Mouse (Mus musculus): ENCODE measurements around the gene Phyhd1.

Gene Phyhd1

DNA sequence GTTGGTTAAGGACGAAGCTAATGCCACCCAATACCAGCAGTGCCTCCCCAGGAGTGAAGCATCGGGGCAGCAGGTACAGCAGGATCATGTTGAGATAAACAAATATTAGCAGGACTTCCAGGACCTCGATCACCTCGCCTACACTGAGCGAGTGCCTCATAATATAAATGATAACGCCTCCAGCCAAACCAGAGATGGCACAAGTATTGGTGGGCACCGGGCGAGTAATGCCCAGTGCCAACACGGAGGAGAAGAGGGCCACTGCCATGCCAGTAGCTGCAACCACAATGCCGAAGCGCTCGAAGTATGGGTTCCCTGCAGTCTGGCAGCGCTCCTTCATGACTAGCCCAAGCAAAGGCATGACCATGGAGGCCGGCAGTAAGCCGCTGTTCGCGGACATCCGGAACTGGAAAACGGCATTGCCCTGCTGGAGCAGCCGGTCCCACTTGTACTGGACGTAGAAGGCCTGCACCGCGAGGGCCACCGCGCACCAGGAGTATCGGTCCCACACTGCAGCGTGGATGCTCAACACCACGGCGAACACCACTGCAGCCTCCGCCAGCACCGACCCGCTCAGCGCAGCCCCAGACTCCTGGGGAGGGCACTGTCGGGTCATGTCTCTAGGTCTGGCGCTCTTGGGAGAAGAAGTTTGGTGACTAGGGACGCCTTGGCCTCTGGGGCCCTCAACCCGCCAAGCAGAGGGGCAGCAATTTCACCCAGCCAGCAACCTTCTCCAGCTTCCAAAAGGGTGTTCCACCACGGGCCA lies 19.6 kb downstream of the Phyhd1 start:
- no peak for DNase-seq

DNA sequence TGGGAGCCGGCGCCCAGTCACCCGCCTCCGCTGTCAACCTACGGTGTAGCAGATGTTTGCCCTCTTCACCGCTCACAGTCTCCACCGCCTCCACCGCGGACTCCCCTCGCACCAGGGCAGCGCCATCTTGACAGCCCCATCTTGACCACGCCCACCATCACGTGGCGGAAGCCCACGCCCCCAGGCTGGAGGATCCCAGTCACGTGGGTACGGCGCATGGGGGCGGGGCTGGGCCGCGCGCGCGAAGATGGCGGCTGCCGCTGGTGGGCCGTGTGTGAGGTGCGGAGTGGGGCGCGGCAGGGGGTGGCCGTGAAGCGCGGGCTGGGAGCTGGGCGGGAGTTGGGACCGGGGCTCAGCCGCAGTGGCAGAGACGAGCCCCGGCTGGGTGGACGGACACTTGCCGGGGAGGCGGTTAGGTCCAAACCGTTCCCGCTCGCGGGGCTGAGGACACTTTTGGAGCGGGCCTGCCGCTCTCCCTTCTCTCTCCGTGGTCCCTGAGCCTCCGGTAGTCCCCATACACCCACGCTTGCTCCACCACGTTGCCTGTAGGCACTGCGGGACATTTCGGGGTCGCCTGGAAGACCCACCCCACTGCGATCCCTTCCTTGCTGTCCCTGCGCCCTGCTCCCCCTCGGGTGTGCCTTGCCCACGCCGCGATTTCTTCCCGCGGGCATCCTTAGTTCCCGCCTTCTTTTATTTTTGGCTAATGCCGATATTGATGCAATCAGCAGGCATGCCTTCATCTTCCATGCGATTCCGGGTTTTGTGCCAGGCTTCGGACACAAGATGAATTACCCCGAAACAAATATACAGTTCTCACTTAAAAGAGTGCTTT lies 20.4 kb downstream of the Phyhd1 start, which contains the start of the genes Dolk and Nup188:
Dolk (minus strand) TSS at position 143 of the 835 bp plus-strand sequence.
Nup188 (plus strand) TSS at position 206 of the 835 bp plus-strand sequence.
- DNase-seq, result peak; percentile 95 to 98

DNA sequence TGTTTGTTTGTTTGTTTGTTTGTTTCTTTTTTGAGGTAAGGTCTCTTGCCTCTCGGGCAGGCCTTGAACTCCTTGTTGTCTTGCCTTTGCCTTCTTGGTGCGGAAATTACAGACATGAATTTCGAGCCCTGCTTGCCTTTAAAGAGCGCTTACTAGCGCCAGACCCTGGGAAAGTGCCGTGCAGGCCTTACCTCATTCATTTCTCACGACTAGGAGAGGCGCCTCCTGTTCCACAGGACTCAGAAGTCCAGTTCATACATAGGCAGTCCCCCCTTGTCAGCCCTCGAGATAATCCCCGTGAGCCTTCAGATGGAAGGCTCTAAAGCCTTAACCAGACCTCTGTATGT lies 21.0 kb downstream of the Phyhd1 start:
- peak in 1 of 2 experiments; percentile 21 for DNase-seq

DNA sequence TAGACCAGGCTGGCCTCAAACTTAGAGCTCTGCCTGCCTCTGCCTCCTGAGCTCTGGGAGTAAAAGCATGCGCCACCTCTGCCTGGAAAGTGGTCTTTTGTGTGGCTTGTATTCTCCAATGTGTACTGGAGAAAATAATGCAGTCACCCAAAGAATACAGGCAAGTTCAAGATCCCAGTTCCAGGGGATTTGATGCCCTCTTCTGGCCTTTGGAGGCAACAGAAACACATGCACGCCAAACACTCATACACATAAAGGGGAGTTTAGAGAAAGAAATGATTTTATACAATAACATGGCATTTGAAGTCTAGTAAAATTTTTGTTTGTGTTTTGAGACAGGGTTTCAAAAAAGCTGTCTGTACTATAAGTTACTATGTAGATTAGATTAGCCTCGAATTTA lies 33.5 kb downstream of the Phyhd1 start:
- no peak for DNase-seq

DNA sequence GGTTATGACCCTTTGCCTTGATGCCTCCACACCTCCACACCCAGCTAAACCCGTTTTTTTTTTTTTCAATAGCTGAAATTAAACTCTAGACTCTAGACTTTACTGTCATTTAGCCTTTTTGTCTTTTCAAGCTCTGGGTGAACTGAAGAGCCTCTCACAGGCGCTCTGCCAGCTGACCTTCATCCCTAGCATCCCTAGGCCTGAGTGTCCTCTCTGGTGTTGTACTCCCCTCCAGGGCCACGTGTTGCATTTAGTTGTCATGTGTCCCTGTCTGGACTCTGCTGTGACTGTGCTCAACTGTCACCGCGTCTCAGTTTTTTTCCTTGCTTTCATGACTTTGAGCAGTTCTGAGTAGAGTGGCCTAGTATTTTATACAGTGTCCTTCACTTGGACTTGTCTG lies 34.0 kb downstream of the Phyhd1 start:
- DNase-seq, result no peak

DNA sequence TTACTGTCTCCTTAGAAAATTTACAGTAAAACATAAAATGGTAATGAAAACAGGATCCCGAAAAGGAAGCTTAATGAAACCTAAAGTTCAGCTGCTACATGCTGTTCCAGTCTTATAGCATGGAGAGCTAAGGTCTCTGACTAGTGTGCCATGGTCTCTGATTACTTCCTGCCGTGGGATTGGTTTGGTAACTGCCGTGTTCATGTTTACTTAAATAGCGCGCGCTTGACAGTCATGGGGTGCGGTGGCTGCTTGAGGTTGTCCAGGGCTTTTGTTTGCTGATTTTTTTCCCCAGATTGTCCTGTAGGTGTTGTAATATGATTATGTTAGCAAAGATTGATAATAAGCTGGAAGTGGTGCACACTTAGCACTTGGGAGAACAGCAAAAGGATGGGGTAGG lies 40.1 kb downstream of the Phyhd1 start:
- no peak for DNase-seq

DNA sequence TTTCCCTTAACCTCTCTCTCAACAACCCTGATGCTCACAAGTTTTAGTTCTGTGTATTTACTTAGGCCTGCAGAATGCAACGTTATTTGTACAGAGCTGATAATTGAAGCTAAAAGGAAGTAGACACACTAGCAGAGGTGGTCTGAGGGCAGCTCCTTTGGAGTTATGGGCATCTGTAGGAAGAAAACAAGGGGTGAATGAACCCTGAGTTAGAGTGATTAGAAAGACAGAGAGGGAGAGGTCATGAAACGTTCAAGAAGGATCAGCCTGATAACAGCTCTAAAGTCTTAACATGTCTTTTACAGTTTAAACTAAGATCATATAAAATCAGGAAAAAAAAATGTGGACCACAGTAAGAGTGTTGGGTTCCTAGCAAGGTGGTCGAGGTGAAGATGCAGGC lies 43.3 kb downstream of the Phyhd1 start:
- DNase-seq, result no peak

DNA sequence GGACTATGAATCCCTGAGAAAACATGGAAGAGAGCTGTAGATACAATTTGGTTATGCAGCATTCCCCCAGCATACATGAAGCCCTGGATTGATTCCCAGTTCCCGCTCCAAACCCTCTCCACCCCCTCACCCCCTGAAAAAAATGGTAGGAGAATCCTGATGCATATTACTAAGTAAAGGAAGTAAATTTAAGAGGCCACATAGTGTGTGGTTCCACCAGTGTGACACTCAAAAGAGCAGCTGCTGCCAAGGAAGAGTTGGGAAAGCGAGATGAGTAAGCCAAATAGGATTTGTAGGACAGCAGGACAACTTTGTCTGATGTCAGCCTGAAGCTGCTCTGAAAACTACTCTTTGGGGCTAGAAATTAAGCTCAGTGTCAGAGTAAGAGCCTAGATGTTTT lies 45.5 kb downstream of the Phyhd1 start:
- no peak for DNase-seq

DNA sequence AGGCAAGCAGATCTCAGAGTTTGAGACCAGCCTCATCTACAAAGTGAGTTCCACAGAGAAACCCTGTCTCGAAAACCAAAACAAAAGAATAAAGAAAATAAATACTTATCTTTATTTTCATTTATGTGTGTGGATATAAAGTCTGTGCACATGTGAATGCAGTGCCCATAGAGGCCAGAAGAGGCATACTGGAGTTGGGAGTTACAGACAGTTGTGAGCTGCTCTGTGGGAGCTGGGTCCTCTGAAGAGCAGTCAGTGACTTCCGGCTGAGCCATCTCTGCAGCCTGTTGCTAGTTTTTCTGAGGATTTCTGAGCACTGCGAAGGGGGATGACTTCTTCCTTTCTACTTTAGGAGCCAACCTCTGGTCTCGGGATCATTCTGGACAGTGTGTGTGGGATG lies 50.1 kb downstream of the Phyhd1 start:
- no peak for DNase-seq

DNA sequence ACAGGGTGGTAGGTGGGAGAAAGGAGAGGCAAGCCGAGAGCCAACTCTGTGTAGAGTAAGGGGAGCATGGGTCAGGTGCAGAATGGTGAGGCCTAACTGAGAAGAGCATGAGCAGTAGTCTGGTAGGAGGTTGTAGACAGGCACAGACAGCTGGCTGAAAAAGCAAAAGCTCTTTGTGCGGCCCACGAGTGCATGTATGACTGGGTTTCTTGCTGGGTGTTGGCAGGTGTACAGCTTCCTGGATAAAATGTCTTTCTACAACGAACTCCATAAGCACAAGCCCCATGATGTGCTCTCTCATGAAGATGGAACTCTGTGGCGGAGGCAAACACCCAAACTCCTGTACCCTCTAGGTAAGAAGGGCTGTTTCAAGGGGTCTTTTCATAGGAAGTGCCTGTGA lies 51.0 kb downstream of the Phyhd1 start:
- DNase-seq, result no peak

DNA sequence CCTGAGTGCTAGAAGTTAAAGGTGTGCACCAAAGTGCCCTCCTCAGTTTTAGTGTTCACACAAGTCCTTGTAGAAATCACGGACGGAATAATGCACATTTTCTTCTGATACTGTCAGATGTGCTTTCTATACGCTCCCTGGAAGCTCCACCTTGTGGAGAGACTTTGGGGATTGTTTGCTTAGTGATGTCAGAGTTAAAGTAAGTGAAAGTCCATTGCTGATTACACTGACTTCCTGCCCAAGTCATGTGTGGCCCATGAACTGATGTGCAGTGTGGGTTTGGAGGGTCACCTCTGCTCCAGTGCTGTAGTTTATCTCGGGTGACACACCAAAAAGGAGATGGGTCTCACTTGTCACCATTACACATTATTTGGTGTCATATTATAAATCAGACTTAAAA lies 53.3 kb downstream of the Phyhd1 start:
- DNase-seq, result no peak

DNA sequence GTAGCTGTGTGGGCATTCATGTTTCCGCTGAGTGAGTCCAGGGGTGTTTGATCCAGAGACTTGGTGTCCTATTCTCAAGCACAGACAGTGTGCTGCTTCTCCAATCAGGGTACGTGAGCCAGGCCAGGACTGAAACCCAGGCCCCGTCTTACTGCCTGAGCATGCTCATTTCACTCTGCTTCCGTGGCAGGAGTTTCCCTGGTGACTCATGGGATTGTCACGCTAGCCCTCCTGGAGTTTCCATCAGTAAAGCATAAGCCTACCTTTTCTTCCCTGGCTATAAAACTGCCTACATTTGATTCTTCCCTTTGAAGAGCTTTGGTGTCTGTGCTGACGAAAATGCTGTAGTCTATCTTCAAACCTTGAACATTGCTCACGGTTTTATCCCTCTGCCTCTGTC lies 57.1 kb downstream of the Phyhd1 start:
- DNase-seq, result no peak

DNA sequence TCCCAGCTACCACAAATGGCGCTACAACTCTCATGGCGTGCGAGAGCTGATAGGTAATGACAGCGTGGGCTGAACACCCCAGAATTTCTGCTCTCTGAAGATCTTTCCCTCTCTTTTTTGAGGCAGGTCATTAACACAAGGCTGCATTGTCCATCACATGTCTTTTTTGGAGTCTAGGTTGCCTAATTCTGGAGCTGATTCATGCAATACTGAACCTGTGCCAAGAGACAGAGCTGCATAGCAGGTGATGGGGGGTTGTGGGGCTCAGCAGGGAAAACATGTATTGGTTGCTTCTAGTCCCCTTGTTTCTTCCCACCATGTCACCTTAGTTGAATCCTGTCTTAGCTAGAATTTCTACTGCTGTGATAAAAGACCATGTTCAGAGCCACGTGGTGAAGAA lies 59.3 kb downstream of the Phyhd1 start:
- DNase-seq, result no peak

DNA sequence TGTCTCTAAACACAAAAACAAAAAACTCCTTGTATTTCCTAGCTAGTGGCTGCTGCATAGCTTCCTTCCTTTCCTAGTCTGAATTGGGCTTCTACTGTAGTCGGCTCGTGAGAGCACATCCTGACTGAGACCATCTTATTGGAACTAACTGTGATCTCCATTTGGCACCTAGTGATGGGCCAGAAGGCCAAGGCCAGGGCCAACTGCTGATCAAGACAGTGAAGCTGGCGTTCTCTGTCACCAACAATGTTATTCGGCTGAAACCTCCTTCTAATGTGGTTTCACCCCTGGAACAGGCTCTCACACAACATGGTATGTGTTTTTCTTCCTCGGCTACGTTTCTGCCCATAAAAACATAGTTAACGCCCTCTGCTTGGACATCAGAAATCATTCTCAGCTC lies 61.3 kb downstream of the Phyhd1 start:
- DNase-seq, result peak in 1 of 2 experiments; percentile 33

DNA sequence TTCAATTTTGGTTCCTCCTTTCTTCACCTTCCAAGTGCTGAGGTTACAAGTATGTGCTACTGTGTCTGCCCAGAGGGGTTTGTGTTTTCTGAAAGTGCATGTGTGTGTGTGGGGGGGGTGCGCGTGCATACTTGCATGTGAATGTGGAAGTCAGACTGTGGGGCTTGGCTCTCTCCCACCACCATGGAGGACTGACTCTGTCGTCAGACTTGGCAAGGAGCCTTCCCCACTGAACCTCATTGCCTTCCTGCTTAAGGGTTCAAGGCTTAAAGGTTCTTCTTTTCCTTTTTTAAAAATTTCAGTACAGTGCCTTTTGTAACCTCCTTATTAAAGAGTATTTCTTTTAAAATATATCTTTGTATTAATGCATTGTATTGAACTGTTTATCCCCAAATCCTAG lies 62.8 kb downstream of the Phyhd1 start:
- no peak for DNase-seq
